Mouse (Mus musculus) lung, adult 2 months (tissue): ENCODE measurements around the gene Casp3.

Experiments
- CTCF ChIP-seq: fragments of 200-500 bp; IDR thresholded peaks from 2 replicates; pipeline ENCODE4 v1.5.1; 2011; ENCODE audit warnings: mild to moderate bottlenecking, low read length, control low read depth; ENCODE audit not compliant: insufficient read depth
- POLR2A ChIP-seq: fragments of 200-500 bp; IDR thresholded peaks from 2 replicates; pipeline ENCODE4 v1.6.1; 2011; ENCODE audit warnings: low read depth, mild to moderate bottlenecking, control low read depth, low read length, borderline replicate concordance; ENCODE audit errors: extremely low read depth

DNA sequence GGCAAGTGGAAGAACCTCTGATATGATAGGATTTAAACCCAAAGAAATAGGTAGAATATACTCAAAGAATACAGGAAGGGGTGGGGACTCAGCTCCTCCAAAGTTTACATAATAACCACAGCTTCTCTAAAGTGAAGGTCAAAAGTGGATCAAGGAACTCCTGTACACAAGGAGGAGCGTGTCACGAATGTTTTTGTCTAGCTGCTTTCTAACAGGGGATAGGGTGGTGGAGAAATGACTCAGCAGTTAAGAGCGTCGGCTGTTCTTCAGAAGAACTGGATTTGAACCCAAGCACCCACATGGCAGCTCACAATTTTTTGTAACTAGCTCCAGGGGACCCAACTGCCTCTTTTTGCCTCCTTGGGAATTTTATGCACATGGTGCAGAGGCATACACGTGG is 22.8 kb downstream of the Casp3 start:
- TF ChIP-seq CTCF (no peak), POLR2A (no peak)
